Mouse (Mus musculus) fibroblast of lung, adult 2 months (primary cell): ENCODE measurements around the gene Suox.
"Not testable (repeated sequence)": the region's sequence is repeated elsewhere in the genome, so short reads cannot be mapped to it uniquely, and the experiment has no call there.

Source experiments
- DNase-seq: peaks from one replicate; pipeline ENCODE4 v3.0.0-alpha.2; 2011; ENCODE audit warnings: low read depth

Suox gene

DNA sequence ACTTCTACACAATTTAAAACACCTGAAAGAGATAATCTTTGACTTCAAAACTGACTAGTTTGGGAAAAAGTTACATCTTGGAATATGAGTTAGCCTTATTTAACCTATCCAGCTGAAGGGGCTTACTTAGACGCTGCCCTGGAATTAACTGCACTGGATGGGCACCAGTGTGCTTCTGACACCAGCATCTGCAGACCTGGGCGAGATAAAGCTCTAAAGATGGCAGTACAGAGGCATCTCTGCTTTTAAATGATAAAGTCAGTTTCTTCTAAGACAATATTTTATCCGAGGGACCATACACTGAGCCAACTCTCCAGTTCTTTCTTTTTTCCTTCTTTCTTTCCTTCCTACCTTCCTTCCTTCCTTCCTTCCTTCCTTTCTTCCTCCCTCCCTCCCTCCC, 9.1 kb downstream of the Suox start:
- DNase-seq, result no peak

DNA sequence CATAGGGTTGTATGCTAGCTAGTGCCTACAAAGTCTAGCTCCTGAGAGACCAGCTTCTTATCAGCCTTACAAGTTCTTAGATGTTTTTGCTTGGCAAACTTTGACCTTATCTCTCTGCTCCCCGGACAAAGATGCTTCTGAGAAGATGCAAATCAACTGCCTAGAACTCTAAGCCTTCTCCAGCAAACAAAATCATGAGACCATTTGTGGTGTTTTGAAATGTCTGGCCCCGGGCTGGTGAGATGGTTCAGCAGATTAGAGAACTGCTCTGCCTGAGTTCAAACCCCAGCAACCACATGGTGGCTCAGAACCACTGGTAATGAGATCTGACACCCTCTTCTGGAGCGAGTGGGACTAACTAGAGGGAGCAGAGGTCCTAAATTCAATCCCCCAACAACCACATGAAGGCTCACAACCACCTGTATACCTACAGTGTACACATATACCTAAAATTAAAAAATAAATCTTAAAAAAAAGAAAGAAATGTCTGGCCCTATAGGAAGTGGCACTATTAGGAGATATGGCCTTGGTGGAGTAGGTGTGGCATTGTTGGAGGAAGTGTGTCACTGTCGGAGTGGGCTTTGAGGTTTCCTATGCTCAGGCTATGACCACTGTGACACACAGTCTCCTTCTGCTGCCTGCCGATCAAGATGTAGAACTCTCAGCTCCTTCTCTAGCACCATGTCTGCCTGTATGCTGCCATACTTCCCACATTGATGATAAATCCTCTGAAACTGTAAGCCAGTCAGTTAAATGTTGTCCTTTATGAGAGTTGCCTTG, 10.2 kb downstream of the Suox start:
- no peak for DNase-seq

DNA sequence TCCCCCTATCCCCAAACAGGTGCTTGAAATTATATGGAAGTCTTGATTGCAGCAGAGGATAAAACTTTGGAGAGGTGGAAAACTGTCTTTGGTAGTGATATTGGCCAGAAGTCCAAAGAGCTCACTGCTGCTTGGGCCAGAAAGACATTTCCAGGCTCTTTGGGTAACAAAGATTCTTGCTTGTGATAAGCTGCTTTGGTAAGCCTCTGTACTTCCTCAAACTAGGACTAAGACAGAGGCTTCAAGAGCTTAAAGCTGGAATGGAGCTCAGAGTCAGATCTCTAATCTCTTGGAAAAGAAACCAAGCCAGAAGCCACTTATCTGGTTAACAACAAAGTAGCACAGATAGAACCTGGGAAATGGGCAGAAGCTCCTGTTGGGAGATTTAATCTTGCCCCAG, 11.4 kb downstream of the Suox start:
- no peak for DNase-seq

DNA sequence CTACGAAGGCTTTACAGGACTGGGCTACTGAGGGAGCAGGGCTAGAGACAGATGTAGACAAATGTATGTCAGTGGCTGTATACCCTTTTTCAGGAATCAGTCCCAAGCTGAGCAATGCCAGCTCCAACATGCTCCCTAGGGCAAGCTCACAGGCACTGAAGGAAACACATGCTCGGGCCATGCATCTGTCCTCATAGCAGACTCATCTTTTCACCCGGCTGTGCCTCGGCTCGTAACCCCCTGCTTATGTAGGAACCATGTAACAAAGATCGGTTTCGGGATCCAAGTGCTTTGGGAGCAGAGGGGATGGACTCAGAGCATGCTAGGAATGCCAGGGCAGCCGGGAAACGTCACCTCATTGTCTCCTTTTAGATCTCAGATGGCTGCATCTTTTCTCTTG, 14.4 kb downstream of the Suox start:
- no peak for DNase-seq

DNA sequence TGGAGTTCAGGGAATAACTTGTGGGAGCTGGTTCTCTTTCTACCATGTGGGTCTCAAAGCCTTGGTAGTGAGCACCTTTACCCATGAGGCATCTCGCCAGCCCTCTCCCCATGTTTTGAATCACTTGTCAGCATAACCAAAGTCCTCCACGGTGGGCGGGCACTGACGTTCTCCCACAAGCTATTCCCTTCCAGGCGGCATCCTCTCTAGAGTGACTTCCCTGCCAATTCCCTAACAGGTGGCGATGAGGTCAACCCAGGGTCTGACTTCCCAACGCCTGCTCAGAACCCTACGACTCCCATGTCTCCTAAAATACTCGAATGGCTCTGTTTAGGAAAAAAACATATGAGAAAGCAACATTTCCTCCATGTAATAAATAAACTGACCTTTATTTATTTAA, 16.0 kb downstream of the Suox start:
- no peak for DNase-seq

DNA sequence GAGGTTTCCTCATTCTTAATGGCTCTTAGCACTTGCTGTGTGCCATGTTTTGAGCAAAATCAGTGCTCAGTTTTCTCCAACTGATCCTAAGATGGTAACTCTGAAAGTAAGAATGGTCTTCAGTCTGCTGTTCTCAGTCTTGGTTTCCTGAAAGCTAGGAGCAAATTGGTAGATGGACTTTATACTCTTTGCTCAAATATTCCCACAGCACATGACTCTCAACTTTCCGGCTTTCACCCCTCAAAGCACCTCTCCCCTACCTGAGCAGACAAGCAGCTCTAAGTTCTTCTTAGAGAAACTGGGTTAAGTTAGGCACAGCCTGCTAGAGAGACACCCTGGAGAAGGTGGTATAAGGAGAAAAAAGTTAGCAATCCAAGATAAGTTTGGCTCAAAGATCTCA, 17.1 kb downstream of the Suox start:
- no peak for DNase-seq

DNA sequence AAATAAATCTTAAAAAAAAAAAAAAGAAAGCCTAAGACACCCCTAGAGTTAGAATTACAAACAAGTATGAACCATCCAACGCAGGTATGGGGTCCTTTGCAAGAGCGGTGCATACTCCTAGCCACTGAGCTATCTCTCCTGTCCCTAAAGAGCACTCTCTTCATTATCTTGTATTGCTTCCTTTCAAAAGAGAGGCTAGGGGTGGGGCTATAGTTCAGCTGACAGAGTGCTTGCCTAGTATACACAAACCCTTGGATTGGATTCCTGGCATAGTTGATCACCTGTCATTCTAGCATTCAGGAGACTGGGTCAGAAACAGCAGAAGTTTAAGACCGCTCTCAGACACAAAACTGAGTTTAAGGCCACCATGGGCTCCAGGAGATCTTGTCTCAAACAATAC, 18.6 kb downstream of the Suox start:
- DNase-seq, result no peak

DNA sequence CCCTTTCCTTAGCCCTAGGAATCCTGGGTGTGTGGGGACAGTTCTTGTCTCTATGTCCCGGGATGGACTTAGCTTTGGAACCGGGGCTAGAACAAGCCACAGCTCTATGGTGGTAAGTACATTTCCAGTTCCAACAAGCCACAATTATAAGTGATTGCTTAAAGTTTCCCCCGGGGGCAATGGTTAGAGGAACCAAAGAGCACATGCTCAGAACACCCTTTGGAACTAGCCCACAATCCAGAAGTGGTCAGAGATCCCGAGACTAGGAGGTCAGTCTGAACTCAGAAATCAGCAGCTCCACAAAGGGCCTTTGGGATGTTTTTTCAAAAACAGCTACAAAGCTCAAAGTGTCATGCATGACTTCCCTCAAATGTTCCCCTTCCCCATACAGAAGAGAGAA, 20.0 kb downstream of the Suox start:
- no peak for DNase-seq

DNA sequence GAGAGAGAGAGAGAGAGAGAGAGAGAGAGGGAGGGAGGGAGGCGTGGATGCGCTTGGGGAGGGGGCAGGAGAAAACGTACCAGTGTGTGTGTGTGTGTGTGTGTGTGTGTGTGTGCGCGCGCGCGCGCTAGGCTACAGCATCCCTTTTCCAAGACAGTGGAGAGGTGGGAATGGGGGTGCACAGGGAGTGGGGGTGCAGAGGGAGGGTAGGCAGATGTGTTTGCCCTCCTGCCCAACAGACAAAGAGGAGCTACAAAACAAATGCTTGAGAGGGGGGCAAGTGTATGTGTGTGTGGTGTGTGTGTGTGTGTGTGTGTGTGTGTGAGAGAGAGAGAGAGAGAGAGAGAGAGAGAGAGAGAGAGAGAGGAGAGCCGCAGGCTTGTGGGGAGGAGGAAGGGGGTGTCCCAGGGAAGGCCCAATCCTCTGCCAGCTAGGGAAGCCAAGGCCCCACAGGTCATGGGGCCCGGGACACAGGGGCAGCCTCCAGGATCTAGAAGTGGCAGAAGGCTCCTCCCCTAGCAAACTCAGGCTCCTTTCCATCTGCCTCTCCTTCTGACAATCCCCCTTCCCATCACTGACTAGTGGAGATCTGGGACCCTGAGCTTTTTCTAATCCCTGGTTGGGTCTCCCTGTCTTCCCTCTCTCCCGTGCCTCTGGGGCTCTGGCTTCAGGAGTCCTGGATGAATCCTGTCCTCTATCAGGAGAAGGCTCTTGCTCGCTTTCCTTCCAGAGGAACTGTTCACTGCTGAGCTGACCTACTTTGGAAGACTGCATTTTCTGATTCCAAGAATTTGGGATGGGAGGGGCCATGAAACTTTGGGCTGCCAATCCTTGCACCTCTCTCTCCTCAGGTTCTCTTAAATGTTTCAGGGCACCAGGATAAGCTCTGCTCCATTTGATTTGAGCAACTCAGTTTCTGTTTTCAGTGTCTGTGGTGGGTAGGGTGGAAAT, 27.5 kb downstream of the Suox start:
- DNase-seq, result no peak

DNA sequence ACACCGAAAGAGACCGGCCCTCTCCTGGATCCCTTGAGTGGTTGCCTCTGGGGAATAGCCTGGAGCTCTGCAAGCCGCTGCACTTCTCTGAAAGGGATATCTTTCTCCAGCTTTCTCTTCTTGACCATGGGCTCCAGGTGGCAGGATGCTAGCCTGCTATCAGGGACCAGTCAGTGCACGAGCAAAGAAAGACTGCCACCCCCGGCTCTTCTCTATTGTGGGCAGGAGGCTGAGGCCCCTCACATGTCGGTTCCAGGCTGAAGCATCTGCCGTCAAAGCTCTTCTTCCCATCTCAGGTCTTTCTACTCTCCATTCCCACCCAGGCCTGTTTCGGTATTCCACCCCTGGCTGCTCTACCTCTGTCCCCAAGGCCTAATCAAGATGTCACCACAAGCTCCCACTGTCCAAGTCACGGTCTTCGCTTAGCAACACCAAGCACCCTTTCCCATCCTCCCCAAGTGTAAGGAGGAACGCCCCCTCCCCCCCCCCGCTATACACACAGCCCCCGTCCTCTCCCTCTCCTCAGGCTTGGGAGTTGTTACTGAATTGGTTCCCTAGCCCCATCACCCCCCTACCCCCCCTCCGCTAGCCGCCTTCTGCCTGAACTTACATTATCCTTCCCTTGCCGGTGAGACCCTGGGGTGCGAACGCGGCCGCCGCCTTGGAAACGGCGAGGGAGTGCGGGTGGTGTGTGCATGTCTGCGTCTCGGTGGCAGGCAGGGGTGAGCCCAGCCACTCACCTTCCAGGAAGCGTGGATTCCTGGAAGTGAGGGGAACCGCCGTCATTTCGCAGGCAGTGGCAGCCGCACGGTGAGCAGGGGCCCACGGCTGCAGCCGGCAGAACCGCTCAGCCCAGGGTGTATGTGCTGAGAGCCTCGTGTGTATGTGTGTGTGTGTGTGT, 28.5 kb downstream of the Suox start, which contains the start of gene Ikzf4:
TSS of gene Ikzf4 (minus strand) at position 881 of the 901 bp plus-strand sequence.
- no peak for DNase-seq

DNA sequence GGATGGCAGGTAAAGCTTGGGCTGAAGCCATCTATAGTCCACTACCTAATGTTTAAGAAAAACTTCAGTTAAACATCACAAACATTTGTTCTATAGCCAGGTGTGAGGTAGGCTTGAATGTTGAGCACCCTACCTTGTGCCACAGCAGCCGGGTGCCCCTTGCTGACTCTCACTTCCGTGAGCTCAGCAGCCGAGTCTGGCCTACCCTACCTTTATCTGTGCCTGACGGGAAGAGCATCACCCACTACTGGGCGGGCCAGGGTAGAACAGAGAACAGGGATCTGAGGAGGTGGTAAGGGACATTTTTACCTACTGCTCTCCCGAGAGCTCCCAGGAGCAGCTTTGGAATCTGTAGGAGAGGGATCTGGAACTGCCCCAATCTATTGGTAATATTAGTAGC, 31.1 kb downstream of the Suox start:
- no peak for DNase-seq

DNA sequence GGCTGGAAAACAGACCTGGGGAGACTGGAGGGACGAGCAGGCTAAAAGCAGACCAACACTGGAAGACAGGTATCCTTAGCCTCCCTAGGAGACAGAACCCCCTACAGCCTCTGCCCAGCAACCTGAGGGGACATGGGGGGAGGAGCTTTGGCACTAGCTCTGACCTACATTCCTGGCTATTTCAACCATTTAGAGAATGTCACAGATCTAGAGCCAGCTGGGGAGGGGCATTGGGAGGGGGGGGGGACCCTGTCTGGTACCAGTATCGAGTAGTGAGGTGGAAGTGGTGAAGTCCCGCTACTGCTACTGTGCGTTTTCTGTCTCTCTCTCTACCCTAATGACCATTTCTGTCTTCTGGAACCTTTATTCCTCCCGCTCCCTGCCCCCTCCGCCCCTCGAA, 32.0 kb downstream of the Suox start:
- DNase-seq, result no peak

DNA sequence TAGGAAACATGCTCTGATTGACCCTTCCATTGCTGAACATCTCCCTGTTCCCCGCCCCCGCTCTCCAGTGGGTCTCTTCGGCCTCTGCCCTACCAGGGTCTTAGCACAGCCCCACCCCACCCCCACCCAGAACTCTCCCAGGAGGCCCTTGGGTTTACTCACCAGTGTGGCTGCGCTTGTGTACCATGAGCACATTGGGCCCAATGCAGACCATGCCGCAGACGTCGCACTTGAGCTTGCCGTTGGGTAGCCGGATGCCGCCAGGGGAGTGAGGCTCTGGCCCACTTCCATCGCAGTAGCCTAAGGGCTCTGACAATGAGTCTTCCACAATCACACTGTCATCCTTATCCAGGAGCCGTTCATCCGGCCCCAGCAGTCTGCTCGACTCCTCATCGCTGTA, 33.0 kb downstream of the Suox start:
- no peak for DNase-seq

DNA sequence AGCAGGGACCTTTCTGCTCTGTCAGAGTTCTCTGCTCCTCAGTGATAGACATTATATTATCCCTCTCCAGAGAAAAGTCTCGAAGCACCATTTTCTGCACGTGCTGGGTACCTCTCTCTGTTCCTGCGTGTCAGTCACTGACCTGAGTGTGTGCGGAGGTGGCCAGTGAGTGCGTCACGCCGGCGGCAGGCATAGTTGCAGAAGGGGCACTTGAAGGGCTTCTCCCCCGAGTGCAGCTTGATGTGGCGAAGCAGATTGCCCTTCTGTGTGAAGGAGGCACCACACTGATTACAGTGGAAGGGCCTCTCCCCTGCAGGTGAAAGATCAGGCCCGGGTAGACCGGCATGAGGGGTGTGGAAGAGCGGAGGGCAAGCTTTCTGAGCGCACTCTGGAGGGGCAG, 33.9 kb downstream of the Suox start:
- DNase-seq, result no peak

DNA sequence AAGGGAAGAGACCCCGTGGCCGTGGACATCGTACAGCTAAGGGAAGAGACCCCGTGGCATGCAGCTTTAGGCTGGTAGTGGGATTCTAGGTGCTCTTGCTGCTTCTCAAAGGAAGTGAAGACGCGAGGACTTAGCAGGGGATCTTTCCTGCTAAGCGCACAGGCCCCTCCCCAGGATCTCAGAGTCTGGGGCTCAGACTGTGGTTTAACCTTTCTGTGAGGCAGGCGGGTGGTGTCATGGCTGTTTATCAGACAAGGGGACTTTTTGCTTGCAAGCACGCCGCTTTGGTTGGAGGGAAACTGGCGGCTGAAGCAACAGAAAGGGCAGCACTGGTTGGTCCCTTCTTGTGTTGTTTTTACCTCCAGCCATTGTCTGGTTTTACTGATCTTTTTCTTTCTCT, 36.9 kb downstream of the Suox start:
- no peak for DNase-seq

DNA sequence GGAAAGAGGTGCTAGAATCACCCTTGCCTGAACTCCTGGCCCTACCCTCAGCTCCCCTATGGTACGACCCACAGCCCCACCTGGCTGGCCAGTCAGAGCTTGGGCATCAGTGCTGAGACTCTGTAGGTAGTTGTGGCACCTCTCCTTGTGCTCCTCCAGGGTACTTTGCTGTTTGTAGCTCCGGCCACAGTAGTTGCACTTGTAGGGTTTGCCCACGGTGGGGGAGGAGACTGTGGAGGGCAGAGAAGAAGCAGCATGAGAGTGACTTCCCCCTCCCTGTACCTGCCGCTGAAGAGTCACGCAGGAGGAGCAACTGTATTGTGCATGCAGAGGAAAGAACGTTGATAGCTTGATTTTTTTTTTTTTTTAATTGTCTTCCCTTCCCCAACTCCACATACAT, 37.3 kb downstream of the Suox start:
- DNase-seq, result no peak

DNA sequence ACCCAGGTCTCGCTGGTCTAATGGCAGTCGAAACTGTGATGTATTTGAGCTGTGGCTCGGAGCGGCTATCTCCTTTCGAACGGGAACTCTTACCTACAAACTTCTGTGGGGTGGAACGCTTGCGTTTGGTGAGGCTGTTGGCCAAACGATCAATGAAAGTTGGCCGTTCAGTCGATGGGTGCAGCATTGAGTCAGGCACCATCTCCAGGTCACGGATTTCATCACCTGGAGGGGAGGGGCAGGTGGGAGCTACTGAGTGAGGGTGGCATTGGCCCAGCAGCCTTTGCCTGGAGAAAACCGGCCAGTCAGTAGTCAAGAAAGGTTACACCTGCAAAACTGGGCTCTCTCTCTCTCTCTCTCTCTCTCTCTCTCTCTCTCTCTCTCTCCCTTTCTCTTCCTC, 38.2 kb downstream of the Suox start:
- DNase-seq, result no peak

DNA sequence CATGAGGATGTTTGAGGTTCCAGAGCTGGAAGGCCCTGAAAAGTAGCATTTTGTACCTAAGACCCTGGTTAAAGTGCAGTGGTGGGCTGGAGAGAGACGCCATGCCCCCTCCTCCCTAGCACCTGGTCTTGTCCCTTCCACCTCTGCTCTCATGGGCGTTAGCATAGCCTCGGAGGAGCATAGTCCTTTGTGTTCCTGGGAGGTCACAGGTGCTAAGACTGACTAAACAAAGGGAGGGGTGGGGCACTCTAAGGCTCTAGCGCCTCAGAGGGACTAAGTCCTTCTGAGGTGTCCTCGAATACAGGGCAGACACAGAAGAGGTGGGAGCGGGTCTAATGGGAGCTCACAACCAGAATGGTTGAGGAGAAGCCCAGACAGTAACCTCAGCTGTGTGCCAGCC, 42.3 kb downstream of the Suox start:
- no peak for DNase-seq

DNA sequence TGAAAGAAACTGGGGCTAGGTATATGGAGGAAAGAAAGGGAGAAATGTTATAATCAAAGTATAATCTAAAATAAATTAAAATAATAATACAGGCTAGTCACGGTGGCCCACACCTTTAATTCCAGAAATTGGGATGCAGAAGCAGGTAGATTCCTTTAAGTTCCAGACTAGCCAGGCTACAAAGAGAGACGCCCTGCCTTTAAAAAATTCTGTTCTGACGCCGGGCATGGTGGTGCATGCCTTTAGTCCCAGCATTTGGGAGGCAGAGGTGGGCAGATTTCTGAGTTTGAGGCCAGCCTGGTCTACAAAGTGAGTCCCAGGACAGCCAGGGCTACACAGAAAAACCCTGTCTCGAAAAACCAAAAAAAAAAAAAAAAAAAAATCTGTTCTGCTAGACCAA, 43.6 kb downstream of the Suox start:
- not testable (repeated sequence) for DNase-seq

DNA sequence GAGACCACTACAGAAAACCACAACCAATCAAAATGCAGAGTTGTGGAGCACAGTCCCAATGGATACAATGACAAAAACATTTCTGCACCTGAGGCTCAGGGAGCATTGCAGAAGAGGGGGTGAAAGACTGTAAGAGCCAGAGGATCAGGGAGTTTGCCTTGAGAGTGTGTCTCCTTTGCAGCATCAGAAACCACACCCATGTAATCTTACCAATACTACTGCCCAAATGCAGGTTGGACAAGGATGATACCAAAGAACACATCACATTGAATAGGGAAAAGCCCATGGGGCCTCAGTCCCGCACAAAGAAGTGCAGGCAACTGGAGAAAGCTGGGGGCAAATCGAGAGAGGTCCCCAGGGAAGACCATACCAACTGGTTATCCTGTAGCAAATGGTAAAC, 44.1 kb downstream of the Suox start:
- no peak for DNase-seq

DNA sequence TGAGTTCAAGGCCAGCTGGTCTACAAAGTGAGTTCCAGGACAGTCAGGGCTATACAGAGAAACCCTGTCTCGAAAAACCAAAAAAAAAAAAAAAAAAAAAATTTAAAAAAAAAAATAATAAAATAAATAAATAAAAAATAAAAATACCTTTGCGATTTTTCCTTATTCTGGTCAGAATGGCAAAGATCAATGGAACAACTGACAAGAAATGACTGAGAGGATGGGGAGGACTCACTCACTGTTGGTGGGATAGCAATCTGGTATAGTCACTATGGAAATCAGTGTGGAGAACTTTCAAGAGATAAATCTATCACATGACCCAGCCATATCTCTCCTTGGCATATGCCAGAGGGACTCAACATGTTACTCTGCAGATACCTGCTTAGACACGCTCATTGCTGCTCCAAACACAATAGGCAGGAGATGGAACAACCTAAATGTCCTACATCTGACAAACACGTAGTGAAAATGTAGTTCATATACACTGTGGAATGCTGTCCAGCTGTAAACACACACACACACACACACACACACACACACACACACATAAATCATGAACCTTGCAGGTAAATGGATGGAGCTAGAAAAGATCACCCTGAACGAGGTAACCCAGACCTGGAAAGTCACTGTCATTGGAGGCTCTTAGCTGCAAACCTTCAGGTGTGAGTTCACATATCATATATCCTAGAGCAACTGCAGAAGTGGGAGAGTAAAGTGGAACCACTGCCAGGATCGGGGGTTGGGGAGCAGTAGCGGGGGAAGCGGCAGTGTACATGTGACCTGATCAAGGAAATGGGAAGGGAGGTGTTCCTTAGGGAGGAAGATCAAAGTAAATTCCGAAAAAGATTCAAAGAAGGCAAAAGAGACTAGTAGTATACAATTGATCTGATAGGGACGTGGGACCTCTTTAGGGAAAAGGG, 46.2 kb downstream of the Suox start:
- no peak for DNase-seq
